Mouse (Mus musculus) liver, adult 2 months (tissue): ENCODE data around the gene Vldlr. TPM values are rescaled to one million over a fixed set of nuclear protein-coding genes. Genes with fewer than 3 reads are reported as not detected.

Source experiments
- DNase-seq: peaks from one replicate; pipeline ENCODE4 v3.0.0-alpha.2; 2011; ENCODE audit warnings: low read depth, low spot score; ENCODE audit errors: extremely low read depth
- H3K27ac ChIP-seq: fragments of 200-500 bp; replicated peaks from 2 replicates; pipeline ENCODE4 v1.5.1; 2012; ENCODE audit warnings: low read depth, mild to moderate bottlenecking, control low read depth, inconsistent platforms, low read length; ENCODE audit not compliant: insufficient read depth
- H3K27me3 ChIP-seq: fragments of 200-500 bp; 2 replicates; pipeline ENCODE4 v1.6.1; 2012; ENCODE audit warnings: mild to moderate bottlenecking, moderate library complexity, low read length, inconsistent platforms; ENCODE audit not compliant: control insufficient read depth, insufficient read depth
- H3K36me3 ChIP-seq: fragments of 200-500 bp; 2 replicates; pipeline ENCODE4 v1.6.1; 2012; ENCODE audit warnings: low read length, inconsistent platforms; ENCODE audit not compliant: control insufficient read depth, insufficient read depth
- H3K4me1 ChIP-seq: fragments of 200-500 bp; 2 replicates; pipeline ENCODE4 v1.6.1; 2011; ENCODE audit warnings: low read length; ENCODE audit not compliant: control insufficient read depth, insufficient read depth
- H3K4me3 ChIP-seq: fragments of 200-500 bp; 2 replicates; pipeline ENCODE4 v1.5.1; 2011; ENCODE audit warnings: low read depth, mild to moderate bottlenecking, control low read depth, low read length, moderate library complexity; ENCODE audit not compliant: insufficient read depth
- H3K79me2 ChIP-seq: fragments of 200-500 bp; 2 replicates; pipeline ENCODE4 v1.6.1; 2012; ENCODE audit warnings: inconsistent platforms, mild to moderate bottlenecking, low read length, moderate library complexity; ENCODE audit not compliant: control insufficient read depth, insufficient read depth
- H3K9ac ChIP-seq: fragments of 200-500 bp; 2 replicates; pipeline ENCODE4 v1.6.1; 2012; ENCODE audit warnings: low read depth, mild to moderate bottlenecking, control low read depth, inconsistent platforms, low read length
- CTCF ChIP-seq: fragments of 200-500 bp; IDR thresholded peaks from 2 replicates; pipeline ENCODE4 v1.5.1; 2011; ENCODE audit warnings: low read depth, low read length, control low read depth
- POLR2A ChIP-seq: fragments of 200-500 bp; IDR thresholded peaks from 2 replicates; pipeline ENCODE4 v1.6.1; 2011; ENCODE audit warnings: low read length, control low read depth; ENCODE audit not compliant: insufficient read depth; ENCODE audit errors: extremely low read depth
- WGBS: fragments of 180-500 bp; shearing (Covaris S2); methylation state at CpG from one replicate; pipeline ENCODE4 v1.1.7; 2018; 5-methylcytosine and 5-hydroxymethylcytosine counted together
- polyA plus RNA-seq: library from polyadenylated mRNA; depleted of rRNA; stranded (reverse); fragments of >200 nt; gene quantifications from 2 replicates; pipeline ENCODE4 v1.2.3, GENCODE M21; 2012
- total RNA-seq: library from RNA; depleted of rRNA; stranded (reverse); fragments of >200 nt; gene quantifications from 2 replicates; pipeline ENCODE4 v1.2.3, GENCODE M21; 2014

Gene Vldlr
- total and polyA plus RNA-seq, 2 experiments = 3.8 to 5.2 TPM

DNA sequence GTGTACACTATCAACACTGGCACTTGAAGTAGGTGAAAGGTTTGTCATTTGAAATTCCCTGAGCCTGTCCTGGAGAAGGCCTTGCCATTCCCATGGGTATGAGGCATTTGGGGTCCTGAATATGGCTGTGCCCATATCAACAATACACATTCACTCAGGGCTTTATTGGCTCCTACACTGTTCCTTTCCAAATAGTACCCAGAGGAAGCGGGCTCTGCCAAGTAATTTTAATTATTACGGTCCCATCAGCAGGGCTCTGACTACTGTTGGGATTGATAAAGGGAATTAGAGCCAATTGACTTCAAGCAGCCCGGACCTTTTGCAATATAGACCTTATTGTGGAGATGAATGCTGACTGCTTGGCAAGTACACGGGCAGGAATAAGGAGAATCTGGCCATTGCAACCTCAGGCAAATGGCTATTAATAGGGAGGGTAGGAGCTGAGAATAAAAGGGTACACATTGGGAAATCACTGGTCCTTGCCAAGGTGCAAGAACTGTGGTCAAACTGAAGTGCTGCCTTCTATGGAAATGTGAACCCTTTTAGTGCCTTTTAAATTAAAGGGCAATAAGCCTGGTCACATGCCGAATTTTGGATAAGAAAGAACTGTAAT lies 38.0 kb upstream of the Vldlr start:
- no peak overlapping the region for H3K27ac ChIP-seq
- H3K9ac ChIP-seq = no peak overlapping the region
- DNase-seq = peak; percentile 74
- no peak overlapping the region for H3K4me3 ChIP-seq
- H3K79me2 ChIP-seq = no peaks in the 10 kb centered on the region
- H3K27me3 ChIP-seq = no peaks in the 10 kb centered on the region; the same call in 1 of the 2 replicates
- no peak for TF ChIP-seq POLR2A
- no peak for TF ChIP-seq CTCF
- H3K36me3 ChIP-seq = no peaks in the 10 kb centered on the region
- peaks cover 5% of the 10 kb centered on the region; the same call in 1 of the 2 replicates for H3K4me1 ChIP-seq
- 51% methylated on average over 5 of the region's 5 CpGs for WGBS

- no peak for TF ChIP-seq POLR2A
- TF ChIP-seq CTCF = no peak
- 45% methylated on average over 18 of the region's 18 CpGs for WGBS
- H3K36me3 ChIP-seq = no peaks in the 10 kb centered on the region
- no peaks in the 10 kb centered on the region for H3K79me2 ChIP-seq
- no peak overlapping the region for H3K27ac ChIP-seq
- H3K27me3 ChIP-seq = no peaks in the 10 kb centered on the region; the same call in 1 of the 2 replicates
- DNase-seq = peak; percentile 66
- no peak overlapping the region for H3K4me3 ChIP-seq
- no peak overlapping the region for H3K9ac ChIP-seq
- peaks cover 5% of the 10 kb centered on the region; the same call in 1 of the 2 replicates for H3K4me1 ChIP-seq
Observed at GRCm38 (mm10) chr19:27180351-27181122, 35.7 kb upstream of the Vldlr start.

- H3K4me3 ChIP-seq = no peak overlapping the region
- H3K79me2 ChIP-seq = no peaks in the 10 kb centered on the region
- TF ChIP-seq CTCF (no peak), POLR2A (no peak)
- no peak overlapping the region for H3K27ac ChIP-seq
- H3K4me1 ChIP-seq = peaks cover under 1% of the 10 kb centered on the region; the same call in 1 of the 2 replicates
- no peak overlapping the region for H3K9ac ChIP-seq
- 91% methylated on average over 7 of the region's 7 CpGs for WGBS
- no peaks in the 10 kb centered on the region; the same call in 1 of the 2 replicates for H3K27me3 ChIP-seq
- DNase-seq = no peak
- no peaks in the 10 kb centered on the region for H3K36me3 ChIP-seq
Observed at GRCm38 (mm10) chr19:27183511-27183910, 32.8 kb upstream of the Vldlr start.

- TF ChIP-seq CTCF (no peak), POLR2A (no peak)
- Histone ChIP-seq H3K36me3 (no peaks in the 10 kb centered on the region), H3K9ac (no peak overlapping the region)
Observed at GRCm38 (mm10) chr19:27203711-27204238, 12.5 kb upstream of the Vldlr start.

GRCm38 (mm10) chr19:27210991-27211390 lies 5.3 kb upstream of the Vldlr start:
- Histone ChIP-seq H3K4me3 (no peak overlapping the region), H3K36me3 (no peaks in the 10 kb centered on the region), H3K27ac (no peak overlapping the region), H3K9ac (no peak overlapping the region), H3K79me2 (no peaks in the 10 kb centered on the region), H3K4me1 (no peaks in the 10 kb centered on the region), H3K27me3 (no peaks in the 10 kb centered on the region)
- no peak for DNase-seq
- TF ChIP-seq POLR2A (no peak), CTCF (no peak)
- 70% methylated on average over 2 of the region's 2 CpGs for WGBS

More at GRCm38 (mm10) chr19:27203711-27204238, 12.5 kb upstream of the Vldlr start:
- 86% methylated on average over 9 of the region's 9 CpGs for WGBS
- no peaks in the 10 kb centered on the region for H3K79me2 ChIP-seq
- no peak overlapping the region for H3K27ac ChIP-seq
- no peak overlapping the region for H3K4me3 ChIP-seq
- H3K4me1 ChIP-seq = no peaks in the 10 kb centered on the region
- DNase-seq = no peak
- H3K27me3 ChIP-seq = no peaks in the 10 kb centered on the region

DNA sequence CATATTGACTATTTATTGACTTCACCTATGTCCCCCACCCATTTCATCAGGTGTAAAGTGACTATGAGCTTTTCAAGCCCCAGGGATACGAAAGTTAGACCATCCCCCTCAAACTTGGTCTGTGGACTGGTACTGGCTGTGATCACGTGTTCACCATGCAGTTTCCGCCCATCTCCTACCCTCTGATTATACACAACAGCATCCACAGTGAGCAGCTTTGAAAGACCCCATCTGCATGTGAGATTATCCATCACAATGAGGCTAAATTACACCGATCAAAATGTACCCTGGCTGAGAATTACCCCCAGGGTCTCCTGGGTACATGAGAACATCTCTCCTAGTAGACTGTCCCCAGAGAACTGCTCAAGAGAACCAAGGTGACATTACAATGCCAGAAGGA lies 688 bp upstream of the Vldlr start:
- Histone ChIP-seq H3K4me3 (no peak overlapping the region), H3K9ac (no peak overlapping the region), H3K79me2 (no peaks in the 10 kb centered on the region), H3K27me3 (peaks cover 15% of the 10 kb centered on the region), H3K27ac (no peak overlapping the region), H3K4me1 (peaks cover 9% of the 10 kb centered on the region; the same call in 1 of the 2 replicates), H3K36me3 (no peaks in the 10 kb centered on the region)
- TF ChIP-seq POLR2A (no peak), CTCF (no peak)
- 80% methylated on average over 4 of the region's 4 CpGs for WGBS
- DNase-seq = no peak
